Mouse (Mus musculus) CD8-positive naive resting alpha-beta T cell, adult 57 days (primary cell): ENCODE measurements around the gene Scube1. TPM values are rescaled to one million over a fixed set of nuclear protein-coding genes. Genes with fewer than 3 reads are reported as not detected.

Experiments used
- total RNA-seq: library from RNA; stranded (reverse); gene quantifications from one replicate; pipeline ENCODE4 v1.2.4, GENCODE M21; 2023

Gene Scube1
- not detected for total RNA-seq

DNA sequence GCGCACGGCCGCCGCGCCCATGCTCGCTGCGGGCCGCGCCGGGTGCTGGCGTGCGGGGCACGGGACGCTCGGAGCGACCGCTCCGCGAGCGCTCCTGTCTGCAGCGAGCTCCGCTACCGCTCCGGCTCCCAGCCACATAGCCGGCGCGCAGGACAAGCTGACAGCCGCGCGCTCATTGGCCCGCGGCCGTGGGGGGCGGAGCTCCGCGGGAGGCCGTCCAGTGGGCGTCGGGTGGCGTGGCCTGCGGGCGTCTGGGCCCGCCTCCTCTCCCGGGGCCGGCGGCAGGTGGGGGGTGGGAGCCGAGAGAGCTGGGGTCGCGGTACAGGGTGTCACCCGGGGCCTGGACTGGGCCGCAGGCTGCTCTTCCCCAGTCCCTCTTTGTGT lies at the start of gene Scube1:
Gene Scube1, minus strand, starts transcription at position 136 of the 384 bp plus-strand sequence.

GRCm38 (mm10) chr15:83594513-83595363 lies 130.1 kb downstream of the Scube1 start, which contains the start of gene Ttll12:
Gene Ttll12, minus strand, starts transcription at chr15:83595157.

DNA sequence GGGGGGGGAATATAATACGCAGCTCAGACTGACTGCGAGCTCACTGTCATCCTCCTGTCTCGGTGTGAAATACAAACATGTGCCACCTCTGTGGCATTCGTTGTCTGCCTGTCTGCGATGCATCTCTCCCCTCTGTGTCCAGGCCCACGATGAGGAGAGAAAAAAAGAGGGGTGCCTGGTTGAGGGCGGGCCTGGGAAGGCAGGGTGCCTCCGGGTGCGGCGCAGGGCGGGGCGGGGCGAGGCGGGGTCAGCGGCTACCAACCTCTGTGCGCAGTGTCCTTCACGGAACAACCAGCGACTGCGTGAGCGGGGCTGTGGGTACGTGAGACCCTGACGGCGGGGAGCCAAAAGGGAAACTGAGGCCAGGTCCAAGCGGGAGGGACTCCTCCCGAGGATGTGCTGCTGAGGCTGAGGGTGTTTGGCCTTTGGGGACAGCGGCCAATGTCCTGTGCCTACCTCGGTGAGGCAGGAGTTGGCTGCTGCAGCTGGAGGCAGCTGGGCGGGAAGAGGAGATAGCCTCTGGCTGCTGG lies 161.4 kb downstream of the Scube1 start, which contains the start of the genes Tspo and Mcat:
Gene Tspo, plus strand, starts transcription at position 266 of the 530 bp plus-strand sequence.
Gene Mcat, minus strand, starts transcription at position 461 of the 530 bp plus-strand sequence.

Other genes with a start within 250 kb of the Scube1 start
- 7.5 TPM for gene Ttll1, start 214.1 kb downstream of the Scube1 start, total RNA-seq
- gene Bik, start 198.2 kb downstream of the Scube1 start, total RNA-seq = 4.5 TPM
- gene Tspo, start 161.4 kb downstream of the Scube1 start, total RNA-seq = 99.1 TPM
- gene Mcat, start 161.2 kb downstream of the Scube1 start, total RNA-seq = 17.3 TPM
- 21.9 TPM for gene Ttll12, start 129.9 kb downstream of the Scube1 start, total RNA-seq
- gene Mpped1, start 54.4 kb upstream of the Scube1 start, total RNA-seq = not detected